Mouse (Mus musculus): ENCODE results near the gene Wfdc1.
A peak's percentile ranks its signal among the peaks of the same experiment; 100 is the strongest.

DNA sequence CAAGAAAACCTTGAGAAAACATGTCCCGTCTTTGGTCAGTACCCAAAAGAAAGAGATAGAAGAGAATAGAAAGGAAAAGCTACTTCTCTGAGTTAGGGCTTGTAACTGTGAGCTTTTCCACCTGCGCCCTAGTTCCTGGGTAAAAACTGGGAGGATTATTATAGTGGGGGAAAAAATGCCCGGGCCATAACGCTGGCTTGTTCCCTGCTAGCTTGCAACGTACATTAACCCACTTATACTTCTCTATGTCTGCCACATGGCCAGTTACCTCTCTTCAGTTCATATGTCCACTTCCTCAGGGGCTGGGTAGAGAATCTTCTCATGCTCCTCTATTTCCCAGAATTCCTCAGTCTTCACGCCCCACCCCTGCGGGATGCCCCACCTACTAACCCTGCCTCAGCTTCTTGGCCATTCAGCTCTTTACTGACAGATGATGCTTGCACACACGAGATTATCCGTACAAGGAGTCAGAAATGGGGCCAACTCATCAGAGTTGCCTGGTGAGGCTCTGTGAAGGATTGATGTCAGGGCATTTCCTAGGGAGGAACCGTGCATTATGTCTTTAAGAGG is 70.3 kb downstream of the Wfdc1 start:
- TF ChIP-seq MAX (IDR thresholded peaks at IDR 0.05; ENCODE audit: low read length) (peak; percentile 76), POLR2A (IDR thresholded peaks at IDR 0.05; ENCODE audit: control insufficient read depth in 1 of 2, insufficient read depth in 1 of 2, low read depth in 1 of 2, low read length in 2 of 2, poor library complexity in 1 of 2) (peak in 1 of 2 experiments; percentile 93; a peak in 2 of 4 replicates), NRF1 (IDR thresholded peaks at IDR 0.05; ENCODE audit: insufficient read depth, low read depth, low read length, poor library complexity, severe bottlenecking) (no peak), EP300 (IDR thresholded peaks at IDR 0.05; ENCODE audit: low read depth in 1 of 2, low read length in 2 of 2) (no peak), CTCF (IDR thresholded peaks at IDR 0.05 in 2 of 3, conservative IDR thresholded peaks at IDR 0.05 in 1 of 3; ENCODE audit: control insufficient read depth in 1 of 3, insufficient read depth in 1 of 3, low read depth in 2 of 3, low read length in 3 of 3, poor library complexity in 1 of 3, severe bottlenecking in 1 of 3) (no peak), ZC3H11A (IDR thresholded peaks at IDR 0.05; ENCODE audit: low read depth, low read length) (no peak), UBTF (IDR thresholded peaks at IDR 0.05; ENCODE audit: borderline replicate concordance, insufficient read depth, low read depth, low read length) (no peak), CHD1 (IDR thresholded peaks at IDR 0.05; ENCODE audit: low read depth, low read length) (no peak; the same call in 1 of the 2 replicates), E2F4 (IDR thresholded peaks at IDR 0.05; ENCODE audit: borderline replicate concordance, low read depth, low read length) (no peak), RAD21 (IDR thresholded peaks at IDR 0.05; ENCODE audit: low read depth, low read length) (no peak), CHD2 (IDR thresholded peaks at IDR 0.05; ENCODE audit: low read length) (no peak), USF2 (IDR thresholded peaks at IDR 0.05; ENCODE audit: borderline replicate concordance in 1 of 2, insufficient read depth in 1 of 2, low read depth in 1 of 2, low read length in 2 of 2) (no peak)

Measured in MEL (cell line).